Mouse (Mus musculus) thymus, postnatal 4 days (tissue): Measurements from ENCODE around the gene Vamp4.

Experiments used
- DNase-seq: peaks from one replicate; pipeline ENCODE4 v3.0.0; 2021

Gene Vamp4

DNA sequence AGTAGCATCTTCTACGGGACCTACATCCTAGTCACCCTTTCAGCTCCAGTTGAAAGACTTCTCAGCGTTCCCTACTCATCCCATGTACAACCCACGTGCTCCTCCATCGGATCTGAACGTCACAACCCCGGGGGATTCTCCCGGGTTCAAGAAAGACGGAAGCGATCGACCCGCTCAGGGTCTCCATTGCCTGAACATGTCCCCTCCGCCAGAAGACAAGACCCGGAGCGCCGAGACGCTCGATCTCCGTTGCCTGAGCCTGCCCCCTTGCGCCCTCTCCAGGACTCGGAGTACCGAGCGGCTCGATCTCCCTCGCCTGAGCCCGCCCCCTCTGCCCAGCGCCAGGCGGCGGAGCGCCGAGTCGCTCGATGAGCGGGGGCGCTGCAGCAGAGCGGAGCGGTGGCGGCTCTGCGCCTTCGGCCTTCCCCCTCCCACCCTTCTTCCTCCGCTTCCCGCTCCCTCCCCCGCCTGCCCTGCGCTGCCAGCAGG, at the start of gene Vamp4:
Gene Vamp4, plus strand, starts transcription at position 256 of the 489 bp plus-strand sequence.
- DNase-seq: peak; percentile 97

- no peak for DNase-seq
Measured at GRCm38 (mm10) chr1:162529651-162530050, 40.7 kb upstream of the Vamp4 start.

GRCm38 (mm10) chr1:162530666-162531065, 39.6 kb upstream of the Vamp4 start:
- no peak for DNase-seq

DNA sequence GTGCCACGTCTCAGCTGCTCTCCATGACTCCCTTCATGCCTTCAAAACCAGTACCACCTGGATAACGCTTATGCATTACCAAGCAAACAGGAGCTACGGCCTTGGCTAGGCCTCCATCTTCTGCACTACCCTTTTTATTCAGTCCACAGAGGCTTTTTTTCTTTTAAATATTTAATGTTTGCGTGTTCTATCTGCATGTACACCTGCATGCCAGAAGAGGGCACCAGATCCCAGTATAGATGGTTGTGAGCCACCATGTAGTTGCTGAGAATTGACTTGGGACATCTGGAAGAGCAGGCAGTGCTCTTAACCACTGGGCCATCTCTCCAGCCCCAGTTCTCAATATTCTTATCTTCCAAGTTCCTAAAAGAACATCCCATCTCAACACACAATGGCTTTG, 38.7 kb upstream of the Vamp4 start:
- DNase-seq: peak; percentile 16

GRCm38 (mm10) chr1:162532330-162532729, 38.0 kb upstream of the Vamp4 start:
- DNase-seq: no peak

DNA sequence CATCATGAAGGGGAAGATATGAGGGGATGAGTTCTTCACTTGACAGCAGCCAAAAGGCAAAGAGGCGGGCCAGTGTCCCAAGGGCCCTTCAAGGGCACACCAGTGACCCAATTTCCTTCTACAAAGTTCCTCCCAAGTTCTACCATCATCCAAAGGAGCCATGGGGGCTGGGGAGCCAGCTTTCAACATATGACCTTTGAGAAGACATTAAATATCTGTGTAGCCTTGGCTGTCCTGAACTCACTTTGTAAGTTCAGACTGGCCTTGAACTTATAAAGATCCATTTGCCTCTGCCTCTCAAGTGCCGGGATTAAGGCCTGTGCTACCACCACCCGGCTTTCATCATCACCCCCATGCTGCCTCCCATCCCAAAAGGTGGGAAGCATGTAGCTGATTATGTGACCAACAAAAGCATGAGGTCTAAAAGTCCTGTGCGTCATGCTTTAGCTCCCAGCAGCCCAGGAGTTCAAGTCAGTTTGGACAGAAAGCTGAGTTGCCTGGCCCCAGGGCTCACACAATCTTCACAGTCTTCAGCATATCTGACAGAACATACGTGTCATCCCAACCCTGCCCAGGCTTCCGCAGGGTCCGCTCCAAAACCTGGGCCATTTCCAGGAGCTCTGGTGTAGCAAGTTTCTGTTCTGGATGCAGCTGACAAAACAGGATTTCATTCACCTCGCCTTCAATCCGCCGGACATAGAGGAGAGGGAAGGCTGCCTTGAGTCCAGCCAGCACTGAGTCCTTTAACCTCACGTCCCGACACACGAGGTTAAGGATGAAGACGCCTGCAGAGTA, 36.4 kb upstream of the Vamp4 start:
- DNase-seq: no peak

DNA sequence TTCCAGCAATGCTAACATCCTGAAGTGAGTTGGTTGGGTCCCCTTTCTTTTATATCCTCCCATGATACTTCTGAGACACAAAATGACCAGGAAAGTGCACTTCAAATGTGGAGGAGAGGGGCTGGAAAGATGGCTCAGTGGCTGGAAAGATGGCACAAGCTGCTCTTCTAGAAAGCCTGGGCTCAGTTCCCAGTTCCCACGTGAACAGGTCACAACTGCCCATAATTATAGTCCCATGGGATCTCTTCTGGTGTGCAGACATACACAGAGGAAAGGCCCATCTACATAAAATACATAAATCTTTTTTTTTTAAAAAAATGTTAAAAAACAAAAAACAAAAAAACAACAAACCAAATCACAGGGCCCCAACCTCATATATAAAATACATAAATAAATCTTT, 27.1 kb upstream of the Vamp4 start:
- DNase-seq: no peak

GRCm38 (mm10) chr1:162547607-162548006, 22.7 kb upstream of the Vamp4 start:
- no peak for DNase-seq

- peak; percentile 89 for DNase-seq
Measured at GRCm38 (mm10) chr1:162548016-162548916, 22.0 kb upstream of the Vamp4 start, which contains the start of gene Mettl13. Gene Mettl13 (minus strand): TSS chr1:162548551.

DNA sequence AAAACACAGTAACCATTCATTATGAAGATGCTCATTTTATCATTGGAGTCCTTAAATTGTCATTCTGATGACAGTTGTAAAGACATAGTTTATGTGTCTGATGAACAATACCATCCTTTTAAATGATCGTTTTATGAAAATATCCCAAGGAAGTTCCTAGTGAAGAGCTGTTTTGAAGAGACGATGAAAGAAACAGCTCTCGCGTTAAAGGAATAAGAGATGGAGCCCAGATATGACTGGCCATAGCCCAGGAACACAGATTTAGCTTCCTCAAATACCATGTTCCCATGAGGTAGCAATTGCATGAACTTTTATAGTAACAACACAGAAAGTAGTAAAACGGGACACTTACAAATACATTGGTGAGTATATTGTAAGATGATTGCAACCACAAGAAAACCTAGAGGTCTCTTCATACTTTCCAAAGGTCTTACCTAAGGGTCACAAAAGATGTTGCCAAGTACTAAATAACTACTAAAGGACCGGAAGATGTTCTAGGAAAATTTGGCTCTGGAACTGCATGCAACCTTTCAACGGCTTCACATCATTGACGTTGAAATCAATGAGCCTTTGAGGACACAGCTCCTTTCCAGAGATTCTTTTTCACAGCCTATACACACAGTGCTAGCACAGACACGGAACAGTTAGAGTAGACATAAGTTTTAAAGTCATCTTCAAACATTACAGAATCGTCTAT, 21.2 kb upstream of the Vamp4 start:
- no peak for DNase-seq

DNA sequence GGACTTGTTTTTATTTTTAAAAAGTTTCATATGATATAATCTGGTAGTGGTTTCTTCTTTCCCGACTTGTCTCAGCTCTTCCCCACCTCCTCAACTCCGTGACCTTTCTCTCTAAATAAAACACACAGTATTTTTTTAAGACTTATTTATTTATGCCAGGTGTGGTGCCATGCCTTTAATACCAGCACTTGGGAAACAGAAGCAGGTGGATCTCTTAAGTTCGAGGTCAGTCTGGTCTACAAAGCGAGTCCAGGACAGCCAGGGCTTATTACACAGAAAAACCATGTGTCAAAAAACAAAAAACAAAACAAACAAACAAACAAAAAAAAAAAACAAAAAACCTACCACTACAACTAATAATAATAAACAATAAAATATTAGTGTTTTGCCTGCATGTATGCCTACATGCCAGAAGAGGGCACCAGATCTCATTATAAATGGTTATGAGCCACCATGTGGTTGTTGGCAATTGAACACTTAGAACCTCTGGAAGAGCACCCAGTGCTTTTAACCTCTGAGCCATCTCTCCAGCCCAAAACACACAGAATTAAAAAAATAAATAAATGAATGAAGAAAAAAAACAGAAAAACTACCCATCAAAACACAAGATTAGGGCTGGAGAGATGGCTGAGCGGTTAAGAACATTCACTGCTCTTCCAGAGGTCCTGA, 20.6 kb upstream of the Vamp4 start:
- DNase-seq: no peak

GRCm38 (mm10) chr1:162552956-162553355, 17.4 kb upstream of the Vamp4 start:
- DNase-seq: no peak

GRCm38 (mm10) chr1:162554193-162554592, 16.1 kb upstream of the Vamp4 start:
- DNase-seq: no peak

- no peak for DNase-seq
Measured at GRCm38 (mm10) chr1:162563236-162563635, 7.1 kb upstream of the Vamp4 start.

- DNase-seq: no peak
Measured at GRCm38 (mm10) chr1:162564992-162565391, 5.3 kb upstream of the Vamp4 start.

DNA sequence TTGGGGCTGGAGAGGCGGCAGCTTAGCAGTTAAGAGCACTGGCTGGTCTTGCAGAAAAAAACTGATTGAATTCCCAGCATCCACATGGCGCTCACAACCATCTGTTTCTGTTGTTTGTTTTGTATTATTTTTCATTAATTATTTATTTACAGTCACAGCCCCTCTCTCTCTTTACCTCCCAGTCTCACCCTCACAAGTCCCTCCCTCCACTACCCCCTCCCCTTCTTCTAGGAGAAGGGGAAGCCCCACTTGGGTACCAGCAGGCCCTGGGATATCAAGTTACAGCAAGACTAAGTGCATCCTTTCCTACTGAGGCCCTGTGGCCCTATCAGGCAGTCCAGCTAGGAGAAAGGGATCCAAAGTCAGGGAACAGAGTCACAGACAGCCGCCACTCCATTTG, 3.0 kb upstream of the Vamp4 start:
- DNase-seq: no peak

DNA sequence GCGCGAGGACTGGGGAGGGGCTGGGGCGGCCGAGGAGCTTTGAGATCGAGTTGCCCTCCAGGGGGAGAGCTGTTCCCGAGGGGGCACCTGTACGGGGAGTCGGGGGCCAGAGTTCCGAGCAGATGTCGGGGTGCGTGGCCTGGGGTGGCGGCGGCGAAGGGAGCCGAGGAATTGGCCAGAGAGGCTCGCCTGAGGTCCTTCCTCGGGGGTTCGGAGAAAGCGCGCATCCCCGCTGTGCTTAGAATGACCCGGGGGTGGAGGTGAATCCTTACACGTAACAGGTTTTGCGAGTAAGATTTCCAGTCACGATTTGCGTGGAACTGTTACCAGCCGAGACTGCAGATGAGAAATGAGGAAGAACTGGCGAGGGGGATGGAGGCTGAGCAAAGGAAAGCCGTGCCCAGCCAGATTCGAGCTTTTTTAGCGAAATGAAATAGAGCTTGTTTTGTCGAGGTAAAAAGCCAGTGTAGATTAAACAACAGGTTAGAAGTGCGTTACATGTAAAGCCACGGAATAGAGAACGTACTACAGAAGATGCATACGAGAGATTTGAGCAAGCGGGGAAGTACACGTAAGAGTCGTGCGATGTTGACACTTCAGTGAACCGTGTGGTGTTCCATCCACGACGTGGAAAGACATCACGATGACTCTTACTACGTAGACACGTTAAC, 751 bp downstream of the Vamp4 start:
- no peak for DNase-seq

- peak; percentile 25 for DNase-seq
Measured at GRCm38 (mm10) chr1:162575098-162575497, 4.8 kb downstream of the Vamp4 start.

DNA sequence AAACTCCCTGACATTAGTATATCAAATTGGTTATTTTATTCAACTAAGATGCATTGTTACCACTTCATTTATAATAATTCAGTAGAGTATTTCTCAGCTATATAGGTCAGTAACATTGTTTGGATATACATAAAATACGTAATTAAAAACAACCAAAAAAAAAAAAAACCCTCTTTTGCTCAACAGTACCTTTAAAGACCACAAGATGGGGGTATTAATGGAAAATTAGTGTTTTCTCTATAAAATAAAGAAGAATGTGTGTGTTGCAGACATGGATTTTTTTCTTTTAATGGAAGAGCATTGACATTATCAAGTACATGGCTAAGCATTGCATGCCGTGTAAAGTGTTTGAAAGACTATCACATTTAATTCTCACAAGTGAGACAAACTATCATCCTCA, 12.6 kb downstream of the Vamp4 start:
- DNase-seq: no peak

- no peak for DNase-seq
Measured at GRCm38 (mm10) chr1:162586282-162586681, 16.0 kb downstream of the Vamp4 start.

DNA sequence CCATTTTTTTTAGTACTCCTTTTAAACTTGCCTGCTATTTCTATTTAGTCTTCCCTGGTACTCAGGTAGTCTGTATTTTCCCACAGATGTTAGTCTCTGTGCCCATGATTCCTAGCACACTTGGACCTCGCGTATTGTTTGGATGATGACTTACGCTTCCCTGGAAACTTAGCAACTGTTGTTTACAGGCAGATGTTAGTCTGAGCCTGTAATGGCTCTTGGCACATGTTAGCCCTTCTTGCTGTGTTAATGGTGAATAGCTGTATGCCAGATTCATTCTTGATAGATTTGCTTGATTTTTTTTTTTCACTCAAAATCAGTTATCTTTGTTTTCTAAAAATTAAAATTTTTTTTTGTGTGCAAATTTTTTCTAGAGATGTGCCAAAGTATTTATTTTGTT, 18.3 kb downstream of the Vamp4 start:
- DNase-seq: no peak

DNA sequence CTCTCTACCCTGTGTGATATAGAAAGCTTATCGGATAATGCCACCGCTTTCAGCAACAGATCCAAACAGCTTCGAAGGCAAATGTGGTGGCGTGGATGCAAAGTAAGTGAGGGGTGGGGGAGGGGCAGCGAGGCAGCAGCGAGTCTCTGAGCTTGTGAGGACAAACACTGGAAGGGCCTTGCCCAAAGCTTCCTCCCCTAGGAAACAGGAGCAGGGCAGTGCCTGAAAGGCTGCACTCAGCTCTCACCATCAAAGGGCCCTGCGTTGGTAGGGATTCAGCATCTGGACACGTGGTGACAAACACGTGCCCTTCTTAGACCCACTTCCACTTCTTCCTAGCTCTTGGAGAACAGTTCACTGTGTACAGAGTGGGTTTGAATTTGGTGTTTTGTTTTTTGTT, 19.1 kb downstream of the Vamp4 start:
- DNase-seq: no peak
